Mouse (Mus musculus): ENCODE data around the gene Cngb1. TPM values are rescaled to one million over a fixed set of nuclear protein-coding genes. Genes with fewer than 3 reads are reported as not detected.

The Cngb1 gene
- polyA plus RNA-seq (2015; fragmentation: Nextera tagmentation; extraction: Ambion mirVana): 0.08 and 0.29 TPM in 2 replicates

GRCm38 (mm10) chr8:95306431-95306830, at the start of gene Cngb1:
TSS of gene Cngb1 (minus strand) at chr8:95306585.
- Histone ChIP-seq H3K27me3 (ENCODE audit: insufficient read depth, low read length) (no peaks in the 10 kb centered on the region), H3K27ac (ENCODE audit: low read depth) (no peak within 1 kb of the TSS)
- 48% methylated on average over 6 of the region's 6 CpGs for WGBS (ENCODE audit: insufficient replicate concordance)

GRCm38 (mm10) chr8:95354606-95355005, 48.2 kb upstream of the Cngb1 start:
- Histone ChIP-seq H3K9me3 (ENCODE audit: low read length) (no peaks in the 10 kb centered on the region), H3K36me3 (replicated peaks; ENCODE audit: insufficient read depth, low read length) (no peaks in the 10 kb centered on the region), H3K4me1 (ENCODE audit: insufficient read depth) (peaks cover 21% of the 10 kb centered on the region), H3K9ac (replicated peaks) (no peak overlapping the region), H3K4me3 (ENCODE audit: low read depth, low read length) (no peak overlapping the region), H3K27ac (ENCODE audit: low read depth) (no peak overlapping the region), H3K27me3 (ENCODE audit: insufficient read depth, low read length) (peaks cover 39% of the 10 kb centered on the region), H3K4me2 (ENCODE audit: low read depth, low read length) (no peak overlapping the region)
- TF ChIP-seq EP300 (IDR thresholded peaks at IDR 0.05; ENCODE audit: low read depth) (no peak), CTCF (IDR thresholded peaks at IDR 0.05; ENCODE audit: low read depth) (no peak)
- no peak for ATAC-seq
- 80% methylated on average over 2 of the region's 2 CpGs for WGBS (ENCODE audit: insufficient replicate concordance)
- no peak for DNase-seq

More at GRCm38 (mm10) chr8:95306431-95306830, at the start of gene Cngb1:
- no peaks in the 10 kb centered on the region for H3K36me3 ChIP-seq (replicated peaks; ENCODE audit: insufficient read depth, low read length)
- no peak for ATAC-seq
- TF ChIP-seq EP300 (IDR thresholded peaks at IDR 0.05; ENCODE audit: low read depth): no peak
- no peak for TF ChIP-seq CTCF (IDR thresholded peaks at IDR 0.05; ENCODE audit: low read depth)
- no peak within 1 kb of the TSS for H3K9ac ChIP-seq (replicated peaks)
- H3K4me1 ChIP-seq (ENCODE audit: insufficient read depth): no peaks in the 10 kb centered on the region
- no peaks in the 10 kb centered on the region for H3K9me3 ChIP-seq (ENCODE audit: low read length)
- H3K4me2 ChIP-seq (ENCODE audit: low read depth, low read length): no peak within 1 kb of the TSS
- DNase-seq: no peak
- no peak within 1 kb of the TSS for H3K4me3 ChIP-seq (ENCODE audit: low read depth, low read length)

GRCm38 (mm10) chr8:95352871-95353866, 46.8 kb upstream of the Cngb1 start:
- H3K27me3 ChIP-seq (ENCODE audit: insufficient read depth, low read length): peaks cover 39% of the 10 kb centered on the region
- H3K9ac ChIP-seq (replicated peaks): peak overlapping the region; percentile 57
- no peaks in the 10 kb centered on the region for H3K36me3 ChIP-seq (replicated peaks; ENCODE audit: insufficient read depth, low read length)
- H3K27ac ChIP-seq (ENCODE audit: low read depth): no peak overlapping the region
- WGBS (ENCODE audit: insufficient replicate concordance): 6% methylated on average over 61 of the region's 62 CpGs
- H3K4me1 ChIP-seq (ENCODE audit: insufficient read depth): peaks cover 11% of the 10 kb centered on the region
- H3K4me3 ChIP-seq (ENCODE audit: low read depth, low read length): peak overlapping the region; percentile 57
- H3K9me3 ChIP-seq (ENCODE audit: low read length): no peaks in the 10 kb centered on the region
- ATAC-seq (peak; percentile 41), DNase-seq (peak; percentile 38)
- TF ChIP-seq EP300 (IDR thresholded peaks at IDR 0.05; ENCODE audit: low read depth) (no peak), CTCF (IDR thresholded peaks at IDR 0.05; ENCODE audit: low read depth) (no peak)
- H3K4me2 ChIP-seq (ENCODE audit: low read depth, low read length): peak overlapping the region; percentile 85

- peak within 1 kb of the TSS; percentile 57 for H3K9ac ChIP-seq (replicated peaks)
- H3K4me3 ChIP-seq (ENCODE audit: low read depth, low read length): peak within 1 kb of the TSS; percentile 57
- peak within 1 kb of the TSS; percentile 85 for H3K4me2 ChIP-seq (ENCODE audit: low read depth, low read length)
- 2% methylated on average over 80 of the region's 80 CpGs for WGBS (ENCODE audit: insufficient replicate concordance)
- no peaks in the 10 kb centered on the region for H3K36me3 ChIP-seq (replicated peaks; ENCODE audit: insufficient read depth, low read length)
- TF ChIP-seq EP300 (IDR thresholded peaks at IDR 0.05; ENCODE audit: low read depth) (no peak), CTCF (IDR thresholded peaks at IDR 0.05; ENCODE audit: low read depth) (no peak)
- H3K4me1 ChIP-seq (ENCODE audit: insufficient read depth): peaks cover 11% of the 10 kb centered on the region
- DNase-seq (peak; percentile 58), ATAC-seq (peak; percentile 63)
- H3K27me3 ChIP-seq (ENCODE audit: insufficient read depth, low read length): peaks cover 39% of the 10 kb centered on the region
- no peaks in the 10 kb centered on the region for H3K9me3 ChIP-seq (ENCODE audit: low read length)
- no peak within 1 kb of the TSS for H3K27ac ChIP-seq (ENCODE audit: low read depth)
Measured at GRCm38 (mm10) chr8:95352151-95352870, 45.9 kb upstream of the Cngb1 start, which contains the start of gene Mmp15. TSS of gene Mmp15 (plus strand) at chr8:95352268.

- ATAC-seq (no peak), DNase-seq (no peak)
- TF ChIP-seq CTCF (IDR thresholded peaks at IDR 0.05; ENCODE audit: low read depth) (peak; percentile 31; the same call in 1 of the 2 replicates), EP300 (IDR thresholded peaks at IDR 0.05; ENCODE audit: low read depth) (no peak)
- H3K4me2 ChIP-seq (ENCODE audit: low read depth, low read length): peak overlapping the region; percentile 85
- H3K9ac ChIP-seq (replicated peaks): no peak overlapping the region
- WGBS (ENCODE audit: insufficient replicate concordance): 5% methylated on average over 15 of the region's 15 CpGs
- peaks cover 39% of the 10 kb centered on the region for H3K27me3 ChIP-seq (ENCODE audit: insufficient read depth, low read length)
- H3K4me1 ChIP-seq (ENCODE audit: insufficient read depth): peaks cover 11% of the 10 kb centered on the region
- H3K36me3 ChIP-seq (replicated peaks; ENCODE audit: insufficient read depth, low read length): no peaks in the 10 kb centered on the region
- no peak overlapping the region for H3K27ac ChIP-seq (ENCODE audit: low read depth)
- peak overlapping the region; percentile 57; the same call in 1 of the 2 replicates for H3K4me3 ChIP-seq (ENCODE audit: low read depth, low read length)
- H3K9me3 ChIP-seq (ENCODE audit: low read length): no peaks in the 10 kb centered on the region
Measured at GRCm38 (mm10) chr8:95351461-95351860, 45.1 kb upstream of the Cngb1 start.

Data from liver, postnatal 0 days (tissue).